Mouse (Mus musculus) liver, embryonic 14.5 days (tissue): ENCODE data around the gene Myrfl.

ENCODE experiments used
- CTCF ChIP-seq: IDR thresholded peaks from 2 replicates; pipeline ENCODE4 v1.5.1; 2016; ENCODE audit warnings: antibody characterized with exemption, low read depth, control low read depth
- EP300 ChIP-seq: IDR thresholded peaks from 2 replicates; pipeline ENCODE4 v1.6.1; 2016; ENCODE audit warnings: antibody characterized with exemption, low read depth

DNA sequence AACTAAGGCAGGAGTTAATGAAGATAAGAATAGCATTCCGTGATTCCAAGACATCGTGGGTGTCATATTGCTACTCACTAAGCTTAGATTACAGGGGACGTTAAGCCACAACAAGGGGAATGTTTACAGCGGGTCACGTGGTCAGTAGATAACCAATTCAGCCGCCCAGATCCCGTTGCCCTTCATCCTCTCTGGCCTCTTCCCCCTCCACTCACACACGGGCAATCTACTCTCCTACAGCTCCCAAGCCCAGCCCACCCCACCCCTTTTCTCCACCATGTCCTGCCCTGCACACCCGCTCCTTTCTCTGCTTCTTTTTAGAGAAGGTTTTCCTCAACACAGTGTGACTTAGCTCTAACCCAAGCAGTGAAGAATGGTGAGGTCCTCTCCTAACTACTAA is 87.3 kb downstream of the Myrfl start:
- TF ChIP-seq CTCF (no peak), EP300 (no peak)
